Mouse (Mus musculus): ENCODE data around the gene Efcc1.
A peak's percentile ranks its signal among the peaks of the same experiment; 100 is the strongest.
"Not testable (repeated sequence)": the region's sequence is repeated elsewhere in the genome, so short reads cannot be mapped to it uniquely, and the experiment has no call there.

The Efcc1 gene

GRCm38 (mm10) chr6:87743281-87743680 is 12.6 kb downstream of the Efcc1 start:
- no peak for DNase-seq (ENCODE audit: low spot score in 2 of 2)

- no peak for DNase-seq (ENCODE audit: low spot score in 2 of 2)
Measured at GRCm38 (mm10) chr6:87744632-87745031, 14.0 kb downstream of the Efcc1 start.

- DNase-seq (ENCODE audit: low spot score in 2 of 2): no peak
Measured at GRCm38 (mm10) chr6:87745301-87745700, 14.6 kb downstream of the Efcc1 start.

- DNase-seq (ENCODE audit: low spot score in 2 of 2): no peak
Measured at GRCm38 (mm10) chr6:87746059-87746458, 15.4 kb downstream of the Efcc1 start.

- DNase-seq (ENCODE audit: low spot score in 2 of 2): peak in 1 of 2 experiments; percentile 60
Measured at GRCm38 (mm10) chr6:87746849-87747248, 16.2 kb downstream of the Efcc1 start.

- no peak for DNase-seq (ENCODE audit: low spot score in 2 of 2)
Measured at GRCm38 (mm10) chr6:87748078-87748477, 17.4 kb downstream of the Efcc1 start.

- DNase-seq (ENCODE audit: low spot score in 2 of 2): no peak
Measured at GRCm38 (mm10) chr6:87748531-87748930, 17.9 kb downstream of the Efcc1 start.

GRCm38 (mm10) chr6:87750184-87750910 is 19.7 kb downstream of the Efcc1 start:
- no peak for DNase-seq (ENCODE audit: low spot score in 2 of 2)

- no peak for DNase-seq (ENCODE audit: low spot score in 2 of 2)
Measured at GRCm38 (mm10) chr6:87751574-87751973, 20.9 kb downstream of the Efcc1 start.

GRCm38 (mm10) chr6:87755196-87755595 is 24.5 kb downstream of the Efcc1 start:
- no peak for DNase-seq (ENCODE audit: low spot score in 2 of 2)

- DNase-seq (ENCODE audit: low spot score in 2 of 2): no peak
Measured at GRCm38 (mm10) chr6:87756896-87757295, 26.2 kb downstream of the Efcc1 start.

GRCm38 (mm10) chr6:87759404-87759803 is 28.7 kb downstream of the Efcc1 start:
- no peak for DNase-seq (ENCODE audit: low spot score in 2 of 2)

- DNase-seq (ENCODE audit: low spot score in 2 of 2): no peak
Measured at GRCm38 (mm10) chr6:87759850-87760249, 29.2 kb downstream of the Efcc1 start.

GRCm38 (mm10) chr6:87762161-87762560 is 31.5 kb downstream of the Efcc1 start:
- DNase-seq (ENCODE audit: low spot score in 2 of 2): no peak

- no peak for DNase-seq (ENCODE audit: low spot score in 2 of 2)
Measured at GRCm38 (mm10) chr6:87763376-87764280, 33.0 kb downstream of the Efcc1 start.

- not testable (repeated sequence) for DNase-seq (ENCODE audit: low spot score in 2 of 2)
Measured at GRCm38 (mm10) chr6:87764296-87764695, 33.6 kb downstream of the Efcc1 start.

- peak in 1 of 2 experiments; percentile 15 for DNase-seq (ENCODE audit: low spot score in 2 of 2)
Measured at GRCm38 (mm10) chr6:87770626-87771025, 40.0 kb downstream of the Efcc1 start.

- DNase-seq (ENCODE audit: low spot score in 2 of 2): no peak
Measured at GRCm38 (mm10) chr6:87774466-87774865, 43.8 kb downstream of the Efcc1 start.

- peak in 1 of 2 experiments; percentile 14 for DNase-seq (ENCODE audit: low spot score in 2 of 2)
Measured at GRCm38 (mm10) chr6:87774909-87775308, 44.2 kb downstream of the Efcc1 start.

- DNase-seq (ENCODE audit: low spot score in 2 of 2): no peak
Measured at GRCm38 (mm10) chr6:87775588-87776245, 45.0 kb downstream of the Efcc1 start.

- DNase-seq (ENCODE audit: low spot score in 2 of 2): peak in 1 of 2 experiments; percentile 11
Measured at GRCm38 (mm10) chr6:87776663-87777062, 46.0 kb downstream of the Efcc1 start.

- no peak for DNase-seq (ENCODE audit: low spot score in 2 of 2)
Measured at GRCm38 (mm10) chr6:87777842-87778241, 47.2 kb downstream of the Efcc1 start, which contains the start of gene Gp9. TSS of gene Gp9 (plus strand) at chr6:87778072.
